Comparison of ENCODE assay signal across 8 mouse cellular contexts in genomic region chr4:126609606-126610181, GRCm38 (mm10). TPM values are rescaled to one million over a fixed set of nuclear protein-coding genes. Genes with fewer than 3 reads are reported as not detected.
DNase-seq lines count a peak whose midpoint lies in the region; ATAC-seq and TF ChIP-seq lines count a peak whose summit lies in the region.

TSS of gene 5730409E04Rik (plus strand) at chr4:126609818.

- peak within 1 kb of the TSS; percentile 75 for H3K4me2 ChIP-seq in forebrain, postnatal 0 days (ENCODE audit: low read depth)
- peak within 1 kb of the TSS; percentile 92 for H3K4me2 ChIP-seq in liver, postnatal 0 days (ENCODE audit: low read depth, low read length)
- H3K4me2 ChIP-seq in neural tube, embryonic 13.5 days, result peak within 1 kb of the TSS; percentile 79

- TF ChIP-seq EP300 in liver, postnatal 0 days (IDR thresholded peaks at IDR 0.05; ENCODE audit: low read depth), result no peak

- H3K9me3 ChIP-seq in E14TG2a.4 (ENCODE audit: low read length), result no peaks in the 10 kb centered on the region
- no peaks in the 10 kb centered on the region for H3K9me3 ChIP-seq in forebrain, postnatal 0 days (ENCODE audit: low read length)
- no peaks in the 10 kb centered on the region for H3K9me3 ChIP-seq in liver, postnatal 0 days (ENCODE audit: low read length)
- H3K9me3 ChIP-seq in neural tube, embryonic 13.5 days, result no peaks in the 10 kb centered on the region

- H3K4me3 ChIP-seq in E14TG2a.4 (replicated peaks; ENCODE audit: low read length), result peak within 1 kb of the TSS; percentile 83
- H3K4me3 ChIP-seq in forebrain, postnatal 0 days (ENCODE audit: low read depth, low read length), result peak within 1 kb of the TSS; percentile 57
- H3K4me3 ChIP-seq in liver, postnatal 0 days (ENCODE audit: low read depth, low read length), result peak within 1 kb of the TSS; percentile 60
- peak within 1 kb of the TSS; percentile 58 for H3K4me3 ChIP-seq in neural tube, embryonic 13.5 days

- peaks cover 36% of the 10 kb centered on the region for H3K27me3 ChIP-seq in E14TG2a.4 (ENCODE audit: insufficient read depth, low read length)
- no peaks in the 10 kb centered on the region for H3K27me3 ChIP-seq in forebrain, postnatal 0 days (ENCODE audit: insufficient read depth, low read length)
- no peaks in the 10 kb centered on the region for H3K27me3 ChIP-seq in liver, postnatal 0 days (ENCODE audit: insufficient read depth, low read length)
- H3K27me3 ChIP-seq in neural tube, embryonic 13.5 days, result peaks cover 23% of the 10 kb centered on the region

- peak; percentile 94 for ATAC-seq in forebrain, postnatal 0 days
- peak; percentile 85 for ATAC-seq in liver, postnatal 0 days
- ATAC-seq in neural tube, embryonic 13.5 days (ENCODE audit: low read depth), result peak; percentile 86

- no peaks in the 10 kb centered on the region for H3K36me3 ChIP-seq in E14TG2a.4 (ENCODE audit: insufficient read depth, low read length)
- peaks cover 5% of the 10 kb centered on the region; the same call in 1 of the 2 replicates for H3K36me3 ChIP-seq in forebrain, postnatal 0 days (ENCODE audit: insufficient read depth)
- H3K36me3 ChIP-seq in liver, postnatal 0 days (replicated peaks; ENCODE audit: insufficient read depth, low read length), result no peaks in the 10 kb centered on the region
- peaks cover 9% of the 10 kb centered on the region for H3K36me3 ChIP-seq in neural tube, embryonic 13.5 days

- intact Hi-C loops in heart, postnatal 25 days (cut with DNase I), result no loop called here

- H3K4me1 ChIP-seq in E14TG2a.4 (replicated peaks; ENCODE audit: low read depth, low read length), result peaks cover 31% of the 10 kb centered on the region
- H3K4me1 ChIP-seq in forebrain, postnatal 0 days (ENCODE audit: insufficient read depth), result no peaks in the 10 kb centered on the region
- H3K4me1 ChIP-seq in liver, postnatal 0 days (ENCODE audit: insufficient read depth), result peaks cover 7% of the 10 kb centered on the region; the same call in 1 of the 2 replicates
- 0 out of 2 replicates have a peak, but pooled peaks cover 11% of the 10 kb centered on the region for H3K4me1 ChIP-seq in neural tube, embryonic 13.5 days (replicated peaks)

- H3K27ac ChIP-seq in forebrain, postnatal 0 days (ENCODE audit: low read depth, low read length), result peak within 1 kb of the TSS; percentile 67
- H3K27ac ChIP-seq in liver, postnatal 0 days (ENCODE audit: low read depth), result no peak within 1 kb of the TSS
- H3K27ac ChIP-seq in neural tube, embryonic 13.5 days (replicated peaks), result peak within 1 kb of the TSS; percentile 35

- H3K9ac ChIP-seq in forebrain, postnatal 0 days, result peak within 1 kb of the TSS; percentile 78
- H3K9ac ChIP-seq in liver, postnatal 0 days (replicated peaks), result peak within 1 kb of the TSS; percentile 68
- H3K9ac ChIP-seq in neural tube, embryonic 13.5 days, result peak within 1 kb of the TSS; percentile 83

- TF ChIP-seq CTCF in E14TG2a.4 (conservative IDR thresholded peaks at IDR 0.05; ENCODE audit: low read length), result no peak
- TF ChIP-seq CTCF in forebrain, postnatal 0 days (IDR thresholded peaks at IDR 0.05; ENCODE audit: low read depth), result no peak
- TF ChIP-seq CTCF in liver, postnatal 0 days (IDR thresholded peaks at IDR 0.05; ENCODE audit: low read depth), result no peak

- 2% methylated on average over 48 of the region's 48 CpGs for WGBS in forebrain, postnatal 0 days
- WGBS in liver, postnatal 0 days (ENCODE audit: insufficient replicate concordance), result 2% methylated on average over 48 of the region's 48 CpGs
- WGBS in neural tube, embryonic 13.5 days, result under 1% methylated on average over 48 of the region's 48 CpGs

- peak; percentile 94 for DNase-seq in cerebellum, adult 11-12 months
- peak; percentile 78 for DNase-seq in forebrain, postnatal 0 days
- DNase-seq in heart, postnatal 25 days (ENCODE audit: low spot score), result peak; percentile 78
- DNase-seq in layer of hippocampus, adult 18-20 months (ENCODE audit: low spot score in 2 of 2), result peak; percentile 72 to 86
- peak; percentile 67 for DNase-seq in liver, postnatal 0 days
- peak; percentile 92 for DNase-seq in testis, postnatal 10 days (ENCODE audit: low spot score)

RNA-seq across cellular contexts. Expression of gene 5730409E04Rik, which starts in this region (rescaled TPM):
- 36.6 and 38.2 TPM in 2 replicates for total RNA-seq in forebrain, postnatal 0 days (2014; rRNA removed)
- polyA plus RNA-seq in forebrain, postnatal 0 days (2015; fragmentation: Nextera tagmentation; extraction: Ambion mirVana), result 10.1 and 19.0 TPM in 2 replicates
- total RNA-seq in heart, postnatal 25 days (2021), result 10 to 100 TPM in 1 of 2 experiments, 1 to 10 TPM in 1; 9.9 to 11.3 TPM
- 10 to 100 TPM; 70.4 to 71.1 TPM for total RNA-seq in layer of hippocampus, adult 18-20 months (2021)
- polyA plus RNA-seq in liver, postnatal 0 days (2015; fragmentation: Nextera tagmentation; extraction: Ambion mirVana), result 0.34 and 0.41 TPM in 2 replicates
- polyA plus RNA-seq in neural tube, embryonic 13.5 days (2015; fragmentation: Nextera tagmentation; extraction: Ambion mirVana), result 7.2 and 7.6 TPM in 2 replicates

Comparison
In these comparisons a context has a peak if more than half of its experiments do, and no peak if none do; other contexts are left out.
1. Peak in DNase-seq, ATAC-seq, H3K4me3 ChIP-seq, H3K9ac ChIP-seq and H3K4me2 ChIP-seq in liver, postnatal 0 days; RNA of the gene not detected or under 1 TPM.